Mouse (Mus musculus) limb, embryonic 14.5 days (tissue): ENCODE results near the gene Pate3. TPM values are rescaled to one million over a fixed set of nuclear protein-coding genes. Genes with fewer than 3 reads are reported as not detected.
"Not testable (repeated sequence)": the region's sequence is repeated elsewhere in the genome, so short reads cannot be mapped to it uniquely, and the experiment has no call there.

Experiments
- ATAC-seq: fragments of 200-750 bp; cut with Nextera tagmentation; 2 replicates; pipeline ENCODE4 v1.8.0; 2017; ENCODE audit warnings: low read depth, moderate number of reproducible peaks, moderate TSS enrichment; ENCODE audit not compliant: low FRiP score
- DNase-seq: peaks from one replicate; pipeline ENCODE4 v3.0.0-alpha.2; 2015; ENCODE audit warnings: low spot score
- H3K27ac ChIP-seq: fragments of 300-500 bp; sonication (generic); replicated peaks from 2 replicates; pipeline ENCODE4 v1.5.1; 2014; ENCODE audit warnings: low read depth, mild to moderate bottlenecking, low read length, moderate library complexity, mixed read lengths
- H3K27me3 ChIP-seq: fragments of 300-500 bp; sonication (generic); 2 replicates; pipeline ENCODE4 v1.6.1; 2014; ENCODE audit warnings: low read length, mixed read lengths; ENCODE audit not compliant: control insufficient read depth, insufficient read depth
- H3K36me3 ChIP-seq: fragments of 300-500 bp; sonication (generic); 2 replicates; pipeline ENCODE4 v1.6.1; 2014; ENCODE audit warnings: mild to moderate bottlenecking, low read length, moderate library complexity, mixed read lengths; ENCODE audit not compliant: control insufficient read depth, insufficient read depth
- H3K4me1 ChIP-seq: fragments of 300-500 bp; sonication (generic); 2 replicates; pipeline ENCODE4 v1.6.1; 2014; ENCODE audit warnings: antibody characterized with exemption, low read length, mixed read lengths; ENCODE audit not compliant: control insufficient read depth, insufficient read depth
- H3K4me2 ChIP-seq: fragments of 300-500 bp; sonication (generic); replicated peaks from 2 replicates; pipeline ENCODE4 v1.6.1; 2014; ENCODE audit warnings: low read depth, mild to moderate bottlenecking, low read length, moderate library complexity; ENCODE audit not compliant: severe bottlenecking
- H3K4me3 ChIP-seq: fragments of 300-500 bp; sonication (generic); replicated peaks from 2 replicates; pipeline ENCODE4 v1.5.1; 2014; ENCODE audit warnings: low read length
- H3K9ac ChIP-seq: fragments of 300-500 bp; sonication (generic); 2 replicates; pipeline ENCODE4 v1.6.1; 2014; ENCODE audit warnings: mild to moderate bottlenecking, low read depth, low read length, moderate library complexity; ENCODE audit not compliant: severe bottlenecking
- H3K9me3 ChIP-seq: fragments of 300-500 bp; sonication (generic); 2 replicates; pipeline ENCODE4 v1.6.1; 2016; ENCODE audit warnings: low read length; ENCODE audit not compliant: control insufficient read depth
- POLR2A ChIP-seq: fragments of 200-500 bp; IDR thresholded peaks from 2 replicates; pipeline ENCODE4 v1.8.0; 2012; ENCODE audit warnings: inconsistent platforms, mild to moderate bottlenecking, moderate library complexity, borderline replicate concordance; ENCODE audit not compliant: insufficient read depth, insufficient read length; ENCODE audit errors: extremely low read depth
- WGBS: fragments of 180-500 bp; shearing (Covaris S2); extraction: QIAGEN DNeasy Blood & Tissue Kit; methylation state at CpG from one replicate; pipeline ENCODE4 v1.1.7; 2014; 5-methylcytosine and 5-hydroxymethylcytosine counted together
- polyA plus RNA-seq, 2 experiments: library from polyadenylated mRNA; depleted of rRNA in 1 of 2; stranded (reverse) in 1 of 2; unstranded in 1 of 2; fragments of >200 nt; fragmentation: Nextera tagmentation in 1 of 2; extraction: Ambion mirVana in 1 of 2; gene quantifications; 2 replicates each; pipeline versions ENCODE4 v1.2.1 to v1.2.3; 2012 to 2014

The Pate3 gene
- not detected in 2 replicates for polyA plus RNA-seq (2012; rRNA removed)
- polyA plus RNA-seq (2014; fragmentation: Nextera tagmentation; extraction: Ambion mirVana) = not detected in 2 replicates

DNA sequence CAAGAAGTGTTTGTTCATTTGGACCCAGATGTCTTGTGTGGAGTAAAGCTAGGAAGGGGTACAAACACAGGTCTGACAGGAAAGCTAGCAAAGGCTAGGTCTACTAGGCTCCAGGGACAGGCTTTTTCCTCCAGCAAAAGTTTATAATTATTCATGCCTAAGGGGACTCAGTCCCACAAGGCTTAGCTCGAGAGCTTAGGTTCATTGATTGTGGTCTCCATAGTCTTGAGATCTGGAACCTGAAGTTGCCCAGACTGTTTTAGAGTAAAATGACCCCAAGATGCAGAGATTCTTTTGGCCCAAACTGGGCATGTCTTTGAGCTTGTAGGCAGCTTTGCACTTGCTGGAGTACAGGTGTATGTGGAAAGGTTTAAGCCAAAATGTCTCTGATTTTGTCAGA is at the start of gene Pate3:
Gene Pate3, minus strand, starts transcription at position 101 of the 400 bp plus-strand sequence.
- Histone ChIP-seq H3K4me3 (no peak within 1 kb of the TSS), H3K27me3 (no peaks in the 10 kb centered on the region), H3K27ac (no peak within 1 kb of the TSS), H3K4me1 (no peaks in the 10 kb centered on the region), H3K9ac (no peak within 1 kb of the TSS), H3K4me2 (no peak within 1 kb of the TSS), H3K36me3 (no peaks in the 10 kb centered on the region), H3K9me3 (no peaks in the 10 kb centered on the region)
- WGBS = 80% methylated on average over 1 of the region's 1 CpGs
- TF ChIP-seq POLR2A = no peak
- no peak for DNase-seq
- ATAC-seq = no peak

DNA sequence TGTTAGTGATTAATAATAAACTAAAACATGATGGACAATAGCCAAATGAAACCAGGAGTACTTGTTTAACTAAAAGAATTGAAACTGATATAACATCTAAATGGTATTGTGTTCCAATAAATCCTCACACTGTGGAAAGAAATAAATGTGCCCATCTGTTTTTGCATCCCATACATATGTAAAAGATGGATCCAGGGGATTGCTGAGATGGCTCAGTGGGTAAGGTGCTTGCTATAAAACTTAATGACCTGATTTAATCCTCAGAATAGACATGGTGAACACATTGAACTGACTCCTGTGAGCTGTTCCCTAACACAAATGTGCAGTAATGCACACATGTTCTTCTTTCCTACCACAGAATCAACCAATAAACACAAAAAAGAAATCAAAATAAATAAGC is 43.9 kb upstream of the Pate3 start:
- Histone ChIP-seq H3K4me3 (no peak overlapping the region), H3K9ac (no peak overlapping the region), H3K27me3 (no peaks in the 10 kb centered on the region), H3K4me1 (no peaks in the 10 kb centered on the region), H3K36me3 (no peaks in the 10 kb centered on the region), H3K9me3 (no peaks in the 10 kb centered on the region), H3K27ac (no peak overlapping the region), H3K4me2 (no peak overlapping the region)
- TF ChIP-seq POLR2A = no peak
- no peak for DNase-seq
- no peak for ATAC-seq

DNA sequence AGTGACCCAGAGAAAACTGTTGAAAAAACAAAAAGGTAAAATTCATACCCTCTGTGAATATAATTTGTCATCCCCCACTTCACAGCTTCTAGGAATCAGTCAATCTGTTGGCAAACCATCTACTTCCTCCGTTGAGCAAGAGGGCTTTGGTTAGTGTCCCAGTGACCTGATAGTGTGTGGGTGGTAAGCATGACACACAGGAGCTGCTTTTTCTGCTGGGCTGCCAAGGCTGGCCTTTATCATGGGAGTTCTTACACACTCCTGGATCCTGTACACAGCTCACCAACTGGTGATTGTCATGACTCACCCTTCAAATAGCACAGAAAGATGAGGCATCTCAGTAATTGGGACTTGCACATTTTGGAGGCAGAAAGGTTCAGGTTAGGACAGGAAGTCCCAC is 39.0 kb upstream of the Pate3 start, which contains the start of gene Pate1:
Gene Pate1, minus strand, starts transcription at position 378 of the 400 bp plus-strand sequence.
- no peaks in the 10 kb centered on the region for H3K4me1 ChIP-seq
- H3K9me3 ChIP-seq = no peaks in the 10 kb centered on the region
- 42% methylated on average over 1 of the region's 1 CpGs for WGBS
- H3K4me2 ChIP-seq = no peak within 1 kb of the TSS
- H3K4me3 ChIP-seq = no peak within 1 kb of the TSS
- ATAC-seq (no peak), DNase-seq (no peak)
- no peaks in the 10 kb centered on the region for H3K27me3 ChIP-seq
- H3K36me3 ChIP-seq = no peaks in the 10 kb centered on the region
- H3K27ac ChIP-seq = no peak within 1 kb of the TSS
- no peak within 1 kb of the TSS for H3K9ac ChIP-seq
- TF ChIP-seq POLR2A = no peak

DNA sequence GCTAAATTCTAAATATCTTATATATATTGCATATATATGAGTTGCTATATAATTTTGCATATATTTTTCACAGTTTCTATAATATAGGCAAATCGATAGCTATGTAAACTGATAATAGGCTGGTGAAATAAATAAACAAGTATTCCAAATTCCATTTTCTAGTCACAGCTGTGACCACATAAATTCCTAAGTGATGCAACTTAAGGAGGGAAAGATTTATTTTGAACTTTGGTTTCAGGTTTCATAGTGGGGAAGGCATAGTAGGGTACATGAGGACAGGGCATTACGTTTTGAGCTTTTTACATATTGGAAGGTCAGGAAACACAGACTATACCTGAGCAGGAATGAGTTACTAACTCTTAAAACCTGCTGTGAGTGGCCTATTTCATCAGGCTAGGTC is 25.6 kb upstream of the Pate3 start:
- H3K4me3 ChIP-seq = no peak overlapping the region
- no peak overlapping the region for H3K9ac ChIP-seq
- no peaks in the 10 kb centered on the region for H3K27me3 ChIP-seq
- WGBS = 79% methylated on average over 2 of the region's 2 CpGs
- H3K27ac ChIP-seq = no peak overlapping the region
- no peak for ATAC-seq
- H3K4me2 ChIP-seq = no peak overlapping the region
- no peak for DNase-seq
- H3K36me3 ChIP-seq = no peaks in the 10 kb centered on the region
- no peak for TF ChIP-seq POLR2A
- H3K9me3 ChIP-seq = no peaks in the 10 kb centered on the region
- no peaks in the 10 kb centered on the region for H3K4me1 ChIP-seq

DNA sequence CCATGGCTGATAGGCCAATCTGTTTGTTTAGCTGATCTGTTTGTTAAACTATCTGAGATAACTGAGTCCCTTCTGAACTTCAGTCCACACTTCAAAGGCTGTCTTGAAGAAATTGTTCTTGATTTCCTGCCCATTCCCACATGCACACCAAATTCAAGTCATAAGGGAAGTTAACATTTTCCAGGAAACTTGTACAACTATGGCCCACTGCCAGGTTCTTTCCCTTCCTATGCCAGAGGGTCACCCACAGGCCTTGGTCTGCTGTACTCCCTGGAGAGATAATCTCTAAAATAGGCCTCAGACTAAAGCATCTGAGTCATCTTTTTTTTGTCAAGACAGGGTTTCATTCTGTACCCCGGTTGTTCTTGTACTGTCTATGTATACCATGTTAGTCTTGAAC is 15.0 kb downstream of the Pate3 start:
- Histone ChIP-seq H3K27me3 (no peaks in the 10 kb centered on the region), H3K9ac (no peak overlapping the region), H3K4me2 (no peak overlapping the region), H3K36me3 (no peaks in the 10 kb centered on the region), H3K9me3 (peaks cover 3% of the 10 kb centered on the region; the same call in 1 of the 2 replicates), H3K27ac (no peak overlapping the region), H3K4me1 (no peaks in the 10 kb centered on the region), H3K4me3 (no peak overlapping the region)
- no peak for ATAC-seq
- no peak for TF ChIP-seq POLR2A
- no peak for DNase-seq
- 83% methylated on average over 1 of the region's 1 CpGs for WGBS

DNA sequence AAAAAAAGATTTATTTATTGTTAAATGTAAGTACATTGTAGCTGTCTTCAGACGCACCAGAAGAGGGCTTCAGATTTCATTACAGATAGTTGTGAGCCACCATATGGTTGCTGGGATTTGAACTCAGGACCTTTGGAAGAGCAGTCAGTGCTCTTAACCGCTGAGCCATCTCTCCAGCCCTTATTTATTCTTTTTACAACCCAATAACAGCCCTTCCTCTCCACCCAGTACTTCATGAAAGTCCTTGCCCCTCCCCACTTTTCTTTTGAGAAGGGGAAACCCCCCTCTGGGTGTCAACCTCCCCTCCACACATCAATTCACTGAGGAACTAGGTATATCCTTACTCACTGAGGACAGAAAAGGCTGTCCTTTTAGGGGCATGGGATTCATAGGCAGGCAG is 31.2 kb downstream of the Pate3 start:
- not testable (repeated sequence) for H3K9ac ChIP-seq, H3K27ac ChIP-seq, ATAC-seq, DNase-seq, H3K9me3 ChIP-seq, H3K4me2 ChIP-seq, H3K36me3 ChIP-seq, H3K4me3 ChIP-seq, H3K4me1 ChIP-seq, H3K27me3 ChIP-seq
- 68% methylated on average over 2 of the region's 2 CpGs for WGBS
